In genomic region chr5:115936851-115937250, GRCm38 (mm10) we compare ENCODE assay signal across 26 mouse cellular contexts.
DNase-seq lines count a peak whose midpoint lies in the region; ATAC-seq and TF ChIP-seq lines count a peak whose summit lies in the region.
"Had no signal": no experiment of that assay in that cellular context is flagged by ENCODE, and none has a peak within 500 bp of the region (broad histone marks: within the 10 kb centered on the region; RNA-seq: fewer than 3 reads in every experiment).

No protein-coding gene starts in this region.

- H3K4me1 ChIP-seq in lung, embryonic 14.5 days (ENCODE audit: insufficient read depth): no peaks in the 10 kb centered on the region
- no peaks in the 10 kb centered on the region for H3K4me1 ChIP-seq in lung, postnatal 0 days (ENCODE audit: insufficient read depth, low read depth, low read length)
- peaks cover 0 to 5% of the 10 kb centered on the region in 2 experiments; a peak in 1 of 4 replicates for H3K4me1 ChIP-seq in ES-E14 (ENCODE audit: control insufficient read depth in 2 of 2, insufficient read depth in 2 of 2, low read length in 2 of 2, poor library complexity in 1 of 2)
- H3K4me1 ChIP-seq: embryonic facial prominence, embryonic 12.5 days; embryonic facial prominence, embryonic 15.5 days; heart, embryonic 10.5 days; heart, embryonic 13.5 days had no signal

- H3K27me3 ChIP-seq in lung, embryonic 14.5 days (ENCODE audit: insufficient read depth, low read length): no peaks in the 10 kb centered on the region
- H3K27me3 ChIP-seq in lung, postnatal 0 days (replicated peaks; ENCODE audit: insufficient read depth, low read length): no peaks in the 10 kb centered on the region
- H3K27me3 ChIP-seq: embryonic facial prominence, embryonic 12.5 days; embryonic facial prominence, embryonic 15.5 days; heart, embryonic 13.5 days; Patski had no signal

- H3K9ac ChIP-seq in lung, embryonic 14.5 days: no peak overlapping the region
- no peak overlapping the region for H3K9ac ChIP-seq in lung, postnatal 0 days (replicated peaks; ENCODE audit: low read depth)
- H3K9ac ChIP-seq in ES-E14 (ENCODE audit: insufficient read depth, low read depth, low read length, poor library complexity, severe bottlenecking): peak overlapping the region; percentile 36; the same call in 1 of the 2 replicates
- H3K9ac ChIP-seq: embryonic facial prominence, embryonic 12.5 days; embryonic facial prominence, embryonic 15.5 days; forebrain, postnatal 0 days; heart, embryonic 13.5 days; hindbrain, embryonic 14.5 days had no signal

- WGBS in lung, embryonic 14.5 days: 79% methylated on average over 15 of the region's 15 CpGs
- WGBS in lung, postnatal 0 days: 71% methylated on average over 15 of the region's 15 CpGs

- H3K27ac ChIP-seq in lung, embryonic 14.5 days (ENCODE audit: low read depth): no peak overlapping the region
- no peak overlapping the region for H3K27ac ChIP-seq in lung, postnatal 0 days (ENCODE audit: low read length)
- H3K27ac ChIP-seq in ES-E14 (ENCODE audit: insufficient read depth, low read depth, low read length, poor library complexity, severe bottlenecking): no peak overlapping the region
- H3K27ac ChIP-seq: embryonic facial prominence, embryonic 12.5 days; embryonic facial prominence, embryonic 15.5 days; gastrocnemius, adult 2 months; heart, adult 2 months; heart, embryonic 10.5 days; heart, embryonic 13.5 days; hindbrain, embryonic 14.5 days; hindbrain, postnatal 0 days had no signal

- TF ChIP-seq CTCF in lung, embryonic 14.5 days (IDR thresholded peaks at IDR 0.05; ENCODE audit: low read depth): no peak
- no peak for TF ChIP-seq CTCF in lung, postnatal 0 days (IDR thresholded peaks at IDR 0.05)

- H3K9me3 ChIP-seq in lung, embryonic 14.5 days (ENCODE audit: low read depth, low read length): no peaks in the 10 kb centered on the region
- H3K9me3 ChIP-seq in lung, postnatal 0 days (ENCODE audit: low read length): no peaks in the 10 kb centered on the region
- H3K9me3 ChIP-seq in ES-E14 (ENCODE audit: control insufficient read depth, insufficient read depth, low read depth, low read length): no peaks in the 10 kb centered on the region
- H3K9me3 ChIP-seq: embryonic facial prominence, embryonic 12.5 days; embryonic facial prominence, embryonic 15.5 days; G1E; heart, embryonic 10.5 days; heart, embryonic 13.5 days had no signal

- H3K36me3 ChIP-seq in lung, embryonic 14.5 days (ENCODE audit: insufficient read depth): peaks cover 78% of the 10 kb centered on the region
- H3K36me3 ChIP-seq in lung, postnatal 0 days (ENCODE audit: insufficient read depth, low read length): no peaks in the 10 kb centered on the region
- peaks cover 32% of the 10 kb centered on the region for H3K36me3 ChIP-seq in ES-E14 (ENCODE audit: control insufficient read depth, insufficient read depth, low read length, poor library complexity, severe bottlenecking)

- H3K4me3 ChIP-seq in lung, embryonic 14.5 days (ENCODE audit: low read depth, low read length): no peak overlapping the region
- no peak overlapping the region for H3K4me3 ChIP-seq in lung, postnatal 0 days (ENCODE audit: low read depth, low read length)
- H3K4me3 ChIP-seq in ES-E14 (ENCODE audit: insufficient read depth in 1 of 2, low read depth in 1 of 2, low read length in 2 of 2, poor library complexity in 1 of 2, severe bottlenecking in 1 of 2): peak overlapping the region in 1 of 2 experiments; percentile 22; a peak in 1 of 4 replicates
- H3K4me3 ChIP-seq: embryonic facial prominence, embryonic 12.5 days; embryonic facial prominence, embryonic 15.5 days; gastrocnemius, adult 2 months; heart, adult 2 months; heart, embryonic 10.5 days; heart, embryonic 13.5 days had no signal

- no peak for TF ChIP-seq EP300 in lung, postnatal 0 days (IDR thresholded peaks at IDR 0.05)

- H3K4me2 ChIP-seq in lung, embryonic 14.5 days: no peak overlapping the region
- no peak overlapping the region for H3K4me2 ChIP-seq in lung, postnatal 0 days (replicated peaks; ENCODE audit: low read depth, low read length)
- H3K4me2 ChIP-seq: embryonic facial prominence, embryonic 12.5 days; embryonic facial prominence, embryonic 15.5 days; heart, embryonic 13.5 days; hindbrain, embryonic 14.5 days had no signal

- no peak for ATAC-seq in lung, embryonic 14.5 days (ENCODE audit: insufficient read depth)
- no peak for ATAC-seq in lung, postnatal 0 days
- ATAC-seq: CD4-positive, CD25-positive, alpha-beta regulatory T cell, adult 4 months; forebrain, embryonic 14.5 days; forebrain, postnatal 0 days; hindbrain, postnatal 0 days; inflammation-experienced regulatory T-cells, adult 6 months; Patski had no signal

- in situ Hi-C loops in ES-E14 (cut with MboI; ENCODE audit: low sequenced_read_pairs in 2 of 2, unreplicated experiment in 2 of 2): no loop called here

- peak; percentile 8 to 9 for DNase-seq in heart, postnatal 10 days
- DNase-seq in heart, adult 11 months: no peak
- peak; percentile 55 for DNase-seq in kidney, postnatal 10 days
- DNase-seq in kidney, adult 18-20 months: no peak
- DNase-seq in lung, embryonic 14.5 days: peak; percentile 46
- no peak for DNase-seq in lung, postnatal 0 days (ENCODE audit: low spot score)
- DNase-seq in ES-E14 (ENCODE audit: low read depth, low spot score): no peak
- DNase-seq in adrenal gland, postnatal 25 days: no peak
- DNase-seq: cerebellum, adult 11 months; cerebellum, adult 2 months; cerebellum, adult 9-11 months; cerebellum, postnatal 25 days; forebrain, postnatal 0 days; gastrocnemius, adult 2 months; heart, adult 2 months had no signal

- intact Hi-C loops in heart, postnatal 10 days (cut with DNase I): no loop called here

TF ChIP-seq in ES-E14, 5 proteins besides CTCF, POLR2A, EP300 and RAD21:
- no peak for TF ChIP-seq CHD2 (IDR thresholded peaks at IDR 0.05; ENCODE audit: low read depth, low read length)
- TF ChIP-seq MAFK (IDR thresholded peaks at IDR 0.05; ENCODE audit: insufficient read depth, low read depth, low read length): no peak
- no peak for TF ChIP-seq ZC3H11A (IDR thresholded peaks at IDR 0.05; ENCODE audit: borderline replicate concordance, low read depth, low read length)
- TF ChIP-seq ZNF384 (IDR thresholded peaks at IDR 0.05; ENCODE audit: low read depth, low read length): no peak
- no peak for TF ChIP-seq HCFC1 (IDR thresholded peaks at IDR 0.05; ENCODE audit: borderline replicate concordance, insufficient read depth, low read length)

Comparison
In these comparisons a context has a peak if more than half of its experiments do, and no peak if none do; other contexts are left out.
1. DNase-seq: peak in heart, postnatal 10 days (2 of 2), kidney, postnatal 10 days (single experiment) and lung, embryonic 14.5 days (single experiment); none in heart, adult 11 months (single experiment), kidney, adult 18-20 months (single experiment), lung, postnatal 0 days (single experiment), ES-E14 (single experiment) and adrenal gland, postnatal 25 days (single experiment).